Mouse (Mus musculus): ENCODE measurements around the gene Rhbg. TPM values are rescaled to one million over a fixed set of nuclear protein-coding genes. Genes with fewer than 3 reads are reported as not detected.

Rhbg gene
- polyA plus RNA-seq, 1 experiment from 2014 or later = 0.83 TPM

DNA sequence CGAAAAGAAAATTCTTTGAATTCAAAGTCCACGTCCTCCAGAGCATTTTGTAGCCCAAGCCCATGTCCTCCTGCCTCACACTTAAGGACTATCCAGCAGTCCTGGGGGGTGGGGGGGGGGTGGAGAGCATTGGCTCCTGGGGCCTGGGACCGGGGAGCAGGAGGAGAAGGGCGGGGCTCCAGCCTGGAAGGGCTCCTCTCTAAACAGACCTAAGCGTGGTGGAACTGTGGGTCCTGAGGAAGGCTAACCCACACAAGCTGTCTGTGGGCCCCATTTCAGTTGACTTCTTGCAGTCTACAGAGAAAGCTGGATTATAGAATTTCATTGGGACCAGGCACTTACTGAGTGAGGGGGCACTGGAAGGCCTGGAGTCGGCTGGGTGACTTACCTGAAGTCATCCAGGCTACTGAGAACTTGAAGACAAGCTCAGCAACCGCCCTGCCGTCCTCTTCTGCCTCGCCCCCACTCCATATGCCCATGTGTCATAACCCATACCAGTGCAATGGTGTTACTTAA, 55.9 kb downstream of the Rhbg start:
- H3K27me3 ChIP-seq (replicated peaks) = no peaks in the 10 kb centered on the region
- no peaks in the 10 kb centered on the region for H3K36me3 ChIP-seq
- no peaks in the 10 kb centered on the region for H3K9me3 ChIP-seq (replicated peaks)
- H3K9ac ChIP-seq (replicated peaks) = no peak overlapping the region
- peak overlapping the region; percentile 24 for H3K4me2 ChIP-seq
- H3K27ac ChIP-seq (replicated peaks) = peak overlapping the region; percentile 58
- H3K4me1 ChIP-seq = peaks cover 47% of the 10 kb centered on the region
- 14% methylated on average over 9 of the region's 9 CpGs for WGBS
- no peak for ATAC-seq (ENCODE audit: low FRiP score)
- H3K4me3 ChIP-seq (replicated peaks) = no peak overlapping the region

DNA sequence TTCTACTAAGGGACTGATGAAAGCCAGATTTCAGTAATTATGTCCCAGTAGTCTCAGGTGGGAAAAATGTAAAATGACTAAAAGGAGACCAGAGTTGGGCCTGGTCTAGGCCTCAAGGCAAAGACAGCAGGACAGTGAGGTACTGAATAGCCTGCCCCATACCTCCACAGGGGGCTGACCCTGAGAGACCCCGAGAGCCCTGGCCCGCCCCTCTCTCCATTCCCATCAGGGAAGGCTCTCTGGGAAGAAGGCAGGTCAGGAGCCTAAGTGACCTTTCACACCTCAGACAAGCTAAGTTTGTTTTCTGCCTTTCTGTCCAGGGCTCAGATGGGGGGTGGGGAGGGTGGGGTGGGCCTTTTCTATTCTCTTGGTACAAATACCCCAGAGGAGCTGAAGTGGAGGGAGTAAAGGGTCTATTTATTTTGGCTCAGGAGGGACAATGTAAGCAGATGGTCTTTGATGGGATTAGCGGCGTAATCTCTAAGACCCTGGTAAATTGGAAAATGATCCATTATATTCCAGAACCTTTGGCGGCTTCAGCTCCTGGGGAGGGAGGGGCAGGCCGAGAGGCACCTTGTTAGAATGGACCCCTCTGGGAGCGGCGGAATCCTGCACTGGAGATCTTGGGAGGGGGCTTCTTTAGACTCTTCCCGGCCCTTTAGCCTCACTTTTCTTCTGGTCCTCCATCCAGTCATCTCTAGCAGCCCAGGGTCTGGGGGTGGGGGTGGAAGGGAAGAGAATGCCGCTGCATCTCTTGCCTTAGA, 56.6 kb downstream of the Rhbg start:
- no peak for ATAC-seq (ENCODE audit: low FRiP score)
- WGBS = 21% methylated on average over 10 of the region's 10 CpGs
- Histone ChIP-seq H3K4me3 (replicated peaks) (no peak overlapping the region), H3K27ac (replicated peaks) (peak overlapping the region; percentile 58), H3K4me1 (peaks cover 42% of the 10 kb centered on the region), H3K36me3 (no peaks in the 10 kb centered on the region), H3K9ac (replicated peaks) (no peak overlapping the region), H3K4me2 (peak overlapping the region; percentile 24; the same call in 1 of the 2 replicates), H3K9me3 (replicated peaks) (no peaks in the 10 kb centered on the region), H3K27me3 (replicated peaks) (no peaks in the 10 kb centered on the region)

Small RNA genes lying within 50 kb of the gene (microRNA-seq; reads per million reads assigned to microRNA genes)
- not detected for gene Gm25641
- 23.7 reads per million, percentile 33 among the genes with 10 or more reads in this experiment for gene Mir3093
- gene Mir9-1 = not detected

Other genes starting within 250 kb of the Rhbg start
- 0.34 and 0.90 TPM in 2 replicates for gene Hapln2, start 227.1 kb downstream of the Rhbg start, polyA plus RNA-seq (2015; fragmentation: Nextera tagmentation; extraction: Ambion mirVana)
- 36.6 and 42.6 TPM in 2 replicates for gene Gpatch4, start 211.6 kb downstream of the Rhbg start, polyA plus RNA-seq (2015; fragmentation: Nextera tagmentation; extraction: Ambion mirVana)
- gene Naxe, start 196.2 kb downstream of the Rhbg start, polyA plus RNA-seq (2015; fragmentation: Nextera tagmentation; extraction: Ambion mirVana) = 155 and 159 TPM in 2 replicates
- gene Ttc24, start 176.4 kb downstream of the Rhbg start, polyA plus RNA-seq (2015; fragmentation: Nextera tagmentation; extraction: Ambion mirVana) = 0.38 TPM in 1 of 2 replicates, not detected in the other
- 2.8 and 4.9 TPM in 2 replicates for gene Iqgap3, start 172.7 kb downstream of the Rhbg start, polyA plus RNA-seq (2015; fragmentation: Nextera tagmentation; extraction: Ambion mirVana)
- 14.3 and 20.3 TPM in 2 replicates for gene Mef2d, start 112.3 kb downstream of the Rhbg start, polyA plus RNA-seq (2015; fragmentation: Nextera tagmentation; extraction: Ambion mirVana)
- 0.26 TPM in 1 of 2 replicates, not detected in the other for gene Gm38392, start 32.5 kb upstream of the Rhbg start, polyA plus RNA-seq (2015; fragmentation: Nextera tagmentation; extraction: Ambion mirVana)
- gene Tsacc, start 42.3 kb upstream of the Rhbg start, polyA plus RNA-seq (2015; fragmentation: Nextera tagmentation; extraction: Ambion mirVana) = 9.5 and 12.4 TPM in 2 replicates
- gene Cct3, start 42.4 kb upstream of the Rhbg start, polyA plus RNA-seq (2015; fragmentation: Nextera tagmentation; extraction: Ambion mirVana) = 426 and 468 TPM in 2 replicates
- 102 and 129 TPM in 2 replicates for gene Glmp, start 70.3 kb upstream of the Rhbg start, polyA plus RNA-seq (2015; fragmentation: Nextera tagmentation; extraction: Ambion mirVana)
- 1.9 and 3.3 TPM in 2 replicates for gene Tmem79, start 81.4 kb upstream of the Rhbg start, polyA plus RNA-seq (2015; fragmentation: Nextera tagmentation; extraction: Ambion mirVana)
- 57.7 and 60.8 TPM in 2 replicates for gene Smg5, start 81.6 kb upstream of the Rhbg start, polyA plus RNA-seq (2015; fragmentation: Nextera tagmentation; extraction: Ambion mirVana)
- gene Paqr6, start 109.9 kb upstream of the Rhbg start, polyA plus RNA-seq (2015; fragmentation: Nextera tagmentation; extraction: Ambion mirVana) = 1.6 and 2.5 TPM in 2 replicates
- 0.15 and 0.28 TPM in 2 replicates for gene Bglap3, start 118.0 kb upstream of the Rhbg start, polyA plus RNA-seq (2015; fragmentation: Nextera tagmentation; extraction: Ambion mirVana)
- gene Bglap2, start 124.0 kb upstream of the Rhbg start, polyA plus RNA-seq (2015; fragmentation: Nextera tagmentation; extraction: Ambion mirVana) = not detected in 2 replicates
- gene Bglap, start 129.8 kb upstream of the Rhbg start, polyA plus RNA-seq (2015; fragmentation: Nextera tagmentation; extraction: Ambion mirVana) = not detected in 2 replicates
- gene Pmf1, start 155.6 kb upstream of the Rhbg start, polyA plus RNA-seq (2015; fragmentation: Nextera tagmentation; extraction: Ambion mirVana) = 25.8 and 52.7 TPM in 2 replicates
- gene Slc25a44, start 170.4 kb upstream of the Rhbg start, polyA plus RNA-seq (2015; fragmentation: Nextera tagmentation; extraction: Ambion mirVana) = 33.6 and 36.4 TPM in 2 replicates
- 28.2 and 28.8 TPM in 2 replicates for gene Sema4a, start 206.5 kb upstream of the Rhbg start, polyA plus RNA-seq (2015; fragmentation: Nextera tagmentation; extraction: Ambion mirVana)

Data from neural tube, embryonic 15.5 days (tissue).